Mouse (Mus musculus): ENCODE measurements around the gene Pde4b. TPM values are rescaled to one million over a fixed set of nuclear protein-coding genes. Genes with fewer than 3 reads are reported as not detected.

Gene Pde4b
- polyA plus RNA-seq, 1 experiment, result 2.7 TPM

DNA sequence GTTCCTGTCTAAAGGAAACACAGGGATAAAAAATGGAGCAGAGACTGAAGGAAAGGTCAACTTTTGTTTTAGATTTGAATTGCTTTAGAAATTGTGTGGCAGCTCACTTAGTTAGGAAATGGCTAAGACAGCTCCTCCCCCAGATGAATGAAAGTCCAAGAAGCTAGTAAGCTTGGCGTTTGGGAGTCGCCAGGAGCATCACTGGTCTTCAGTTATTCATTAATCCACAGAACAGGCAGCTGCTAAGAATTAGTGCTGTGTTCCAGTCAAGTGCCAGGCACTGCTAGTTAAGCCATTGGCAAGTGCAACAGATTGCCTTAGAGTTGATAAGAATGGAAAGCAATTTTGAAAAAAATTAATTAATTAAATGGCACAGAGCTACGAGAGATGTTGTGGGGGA is 390.8 kb downstream of the Pde4b start:
- Histone ChIP-seq H3K36me3 (ENCODE audit: control insufficient read depth, insufficient read depth) (no peaks in the 10 kb centered on the region), H3K79me2 (ENCODE audit: control insufficient read depth, insufficient read depth) (no peaks in the 10 kb centered on the region), H3K27me3 (ENCODE audit: control insufficient read depth, insufficient read depth, insufficient read length) (no peaks in the 10 kb centered on the region), H3ac (ENCODE audit: control insufficient read depth, insufficient read length, low read depth) (no peak overlapping the region), H3K4me3 (ENCODE audit: insufficient read depth, poor library complexity, severe bottlenecking) (no peak overlapping the region), H3K79me3 (ENCODE audit: low read depth) (no peaks in the 10 kb centered on the region)
- TF ChIP-seq MYOG (IDR thresholded peaks at IDR 0.05; ENCODE audit: control insufficient read depth, extremely low read depth, insufficient read length) (no peak), FOSL1 (IDR thresholded peaks at IDR 0.05; ENCODE audit: insufficient read depth, low read length, poor library complexity, severe bottlenecking) (no peak), USF1 (IDR thresholded peaks at IDR 0.05; ENCODE audit: low read depth) (no peak), CTCF (IDR thresholded peaks at IDR 0.05; ENCODE audit: control insufficient read depth, insufficient read depth, insufficient read length) (no peak), MAX (IDR thresholded peaks at IDR 0.05) (no peak), MYOD1 (IDR thresholded peaks at IDR 0.05; ENCODE audit: control insufficient read depth, insufficient read length, low read depth) (no peak), CEBPB (IDR thresholded peaks at IDR 0.05; ENCODE audit: low read depth) (no peak)

DNA sequence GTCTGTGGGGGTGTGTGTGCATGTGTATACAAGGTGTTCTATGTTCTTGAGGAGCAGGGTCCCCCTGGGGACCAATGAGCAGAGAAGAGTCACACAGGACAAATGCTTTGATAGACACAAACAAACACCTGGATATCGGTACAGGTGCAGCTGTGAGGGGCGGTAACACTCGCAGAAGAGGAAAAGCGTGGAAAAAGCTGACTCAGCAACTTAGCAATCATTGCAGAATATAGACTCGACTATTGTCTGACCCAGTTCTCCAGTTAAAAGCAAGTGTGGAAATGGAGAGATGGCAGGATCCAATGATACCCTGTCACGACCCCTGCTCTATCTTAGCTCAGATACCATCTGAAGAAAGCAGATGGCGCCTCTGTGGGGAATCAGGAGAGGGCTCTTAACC is 391.5 kb downstream of the Pde4b start:
- Histone ChIP-seq H3K79me3 (ENCODE audit: low read depth) (no peaks in the 10 kb centered on the region), H3K4me3 (ENCODE audit: insufficient read depth, poor library complexity, severe bottlenecking) (no peak overlapping the region), H3ac (ENCODE audit: control insufficient read depth, insufficient read length, low read depth) (no peak overlapping the region), H3K27me3 (ENCODE audit: control insufficient read depth, insufficient read depth, insufficient read length) (no peaks in the 10 kb centered on the region), H3K79me2 (ENCODE audit: control insufficient read depth, insufficient read depth) (no peaks in the 10 kb centered on the region), H3K36me3 (ENCODE audit: control insufficient read depth, insufficient read depth) (no peaks in the 10 kb centered on the region)
- TF ChIP-seq MAX (IDR thresholded peaks at IDR 0.05) (no peak), USF1 (IDR thresholded peaks at IDR 0.05; ENCODE audit: low read depth) (no peak), MYOG (IDR thresholded peaks at IDR 0.05; ENCODE audit: control insufficient read depth, extremely low read depth, insufficient read length) (no peak), MYOD1 (IDR thresholded peaks at IDR 0.05; ENCODE audit: control insufficient read depth, insufficient read length, low read depth) (no peak), CEBPB (IDR thresholded peaks at IDR 0.05; ENCODE audit: low read depth) (no peak), CTCF (IDR thresholded peaks at IDR 0.05; ENCODE audit: control insufficient read depth, insufficient read depth, insufficient read length) (no peak), FOSL1 (IDR thresholded peaks at IDR 0.05; ENCODE audit: insufficient read depth, low read length, poor library complexity, severe bottlenecking) (no peak)

DNA sequence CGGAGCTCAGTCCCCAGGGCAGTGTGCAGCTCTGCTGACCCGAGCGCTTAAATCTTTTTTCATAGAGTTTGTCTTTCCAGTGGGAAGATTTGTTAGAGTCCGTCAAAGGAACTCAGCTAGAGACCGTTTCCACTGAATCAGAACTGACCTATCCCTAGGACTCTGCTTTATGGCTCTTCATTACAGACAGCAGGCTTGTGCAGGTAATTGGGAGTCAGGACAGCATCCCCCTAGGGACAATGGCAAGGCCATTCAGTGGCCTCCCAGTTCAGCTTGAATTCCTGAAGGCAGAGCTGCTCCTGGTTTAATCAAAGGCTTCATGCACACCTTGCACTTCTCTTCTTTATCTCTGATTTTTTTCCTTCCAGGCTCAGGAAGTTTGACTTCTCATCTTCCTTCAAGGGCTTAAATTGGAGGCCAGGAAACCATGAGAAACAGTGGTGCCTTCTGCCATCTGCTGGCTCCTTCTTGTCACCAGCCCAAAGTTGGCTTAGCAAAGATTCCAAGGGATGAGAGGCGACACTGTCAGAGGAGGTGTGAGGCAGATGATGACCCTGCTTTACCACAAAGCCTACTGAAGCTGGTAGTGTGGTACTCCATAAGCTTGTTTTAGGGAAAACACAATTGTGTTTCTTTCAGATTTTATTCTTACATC is 393.6 kb downstream of the Pde4b start:
- no peak overlapping the region for H3K4me3 ChIP-seq (ENCODE audit: insufficient read depth, poor library complexity, severe bottlenecking)
- no peaks in the 10 kb centered on the region for H3K27me3 ChIP-seq (ENCODE audit: control insufficient read depth, insufficient read depth, insufficient read length)
- no peaks in the 10 kb centered on the region for H3K36me3 ChIP-seq (ENCODE audit: control insufficient read depth, insufficient read depth)
- no peak overlapping the region for H3ac ChIP-seq (ENCODE audit: control insufficient read depth, insufficient read length, low read depth)
- H3K79me3 ChIP-seq (ENCODE audit: low read depth), result no peaks in the 10 kb centered on the region
- no peak for TF ChIP-seq MYOG (IDR thresholded peaks at IDR 0.05; ENCODE audit: control insufficient read depth, extremely low read depth, insufficient read length)
- TF ChIP-seq USF1 (IDR thresholded peaks at IDR 0.05; ENCODE audit: low read depth), result no peak
- no peak for TF ChIP-seq CEBPB (IDR thresholded peaks at IDR 0.05; ENCODE audit: low read depth)
- TF ChIP-seq MAX (IDR thresholded peaks at IDR 0.05), result no peak
- TF ChIP-seq CTCF (IDR thresholded peaks at IDR 0.05; ENCODE audit: control insufficient read depth, insufficient read depth, insufficient read length), result peak; percentile 58
- no peaks in the 10 kb centered on the region for H3K79me2 ChIP-seq (ENCODE audit: control insufficient read depth, insufficient read depth)

DNA sequence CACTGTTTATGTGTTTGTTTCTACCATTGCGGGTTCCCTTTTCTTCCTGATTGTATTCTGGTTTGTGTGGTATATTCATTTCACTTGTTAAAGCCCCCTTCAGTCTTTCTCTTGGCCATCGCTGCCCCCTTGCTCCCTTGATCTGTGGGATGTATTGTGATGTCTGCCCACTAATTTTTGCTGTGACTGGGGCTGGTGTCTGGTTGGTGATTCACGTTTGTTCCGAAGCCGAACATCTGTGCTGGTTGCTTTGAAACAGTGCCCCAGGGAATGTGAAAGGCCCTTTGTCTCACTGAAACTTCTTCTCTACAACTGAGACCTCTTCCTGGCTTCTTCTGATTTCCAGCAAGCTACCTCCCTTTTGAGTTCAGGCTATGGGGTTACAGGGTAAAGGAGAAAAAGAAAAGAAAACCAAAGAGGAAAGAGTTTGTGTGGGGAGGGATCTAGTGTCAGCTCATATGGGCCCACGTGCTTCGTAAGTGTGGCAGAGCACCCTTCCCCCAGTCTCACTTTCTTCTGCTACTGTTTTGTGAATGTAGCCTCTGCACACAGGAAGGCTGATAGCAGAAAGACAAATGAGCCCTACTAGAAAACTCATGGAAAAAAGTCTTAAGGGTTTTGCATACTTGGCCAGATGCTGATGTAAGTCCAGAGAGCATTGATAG is 396.1 kb downstream of the Pde4b start:
- no peak overlapping the region for H3K4me3 ChIP-seq (ENCODE audit: insufficient read depth, poor library complexity, severe bottlenecking)
- H3K79me3 ChIP-seq (ENCODE audit: low read depth), result no peaks in the 10 kb centered on the region
- no peaks in the 10 kb centered on the region for H3K27me3 ChIP-seq (ENCODE audit: control insufficient read depth, insufficient read depth, insufficient read length)
- no peaks in the 10 kb centered on the region for H3K79me2 ChIP-seq (ENCODE audit: control insufficient read depth, insufficient read depth)
- TF ChIP-seq MAX (IDR thresholded peaks at IDR 0.05), result no peak
- TF ChIP-seq CEBPB (IDR thresholded peaks at IDR 0.05; ENCODE audit: low read depth), result no peak
- no peak for TF ChIP-seq MYOD1 (IDR thresholded peaks at IDR 0.05; ENCODE audit: control insufficient read depth, insufficient read length, low read depth)
- TF ChIP-seq FOSL1 (IDR thresholded peaks at IDR 0.05; ENCODE audit: insufficient read depth, low read length, poor library complexity, severe bottlenecking), result no peak
- TF ChIP-seq USF1 (IDR thresholded peaks at IDR 0.05; ENCODE audit: low read depth), result no peak
- TF ChIP-seq CTCF (IDR thresholded peaks at IDR 0.05; ENCODE audit: control insufficient read depth, insufficient read depth, insufficient read length), result no peak
- no peak for TF ChIP-seq MYOG (IDR thresholded peaks at IDR 0.05; ENCODE audit: control insufficient read depth, extremely low read depth, insufficient read length)
- H3K36me3 ChIP-seq (ENCODE audit: control insufficient read depth, insufficient read depth), result no peaks in the 10 kb centered on the region
- H3ac ChIP-seq (ENCODE audit: control insufficient read depth, insufficient read length, low read depth), result no peak overlapping the region

DNA sequence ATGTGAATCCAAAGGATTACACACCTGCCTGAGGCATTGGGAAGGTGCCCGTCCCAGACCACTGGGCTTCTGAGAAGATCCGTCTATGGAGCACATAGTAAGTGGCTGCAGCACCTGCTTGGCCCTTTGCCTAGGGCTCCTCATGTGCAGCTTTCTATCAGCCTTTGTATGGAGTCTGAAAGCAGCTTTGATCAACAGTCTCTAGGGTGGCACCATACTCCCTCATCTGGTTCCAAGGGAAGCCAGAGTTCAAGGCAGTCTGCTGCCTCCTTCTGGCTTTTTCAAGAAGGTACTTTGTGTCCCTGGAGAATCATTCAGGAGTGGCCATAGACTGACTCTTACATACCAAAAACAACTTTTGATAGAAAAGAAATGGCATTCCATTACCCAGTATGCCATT is 397.4 kb downstream of the Pde4b start:
- H3K79me3 ChIP-seq (ENCODE audit: low read depth), result no peaks in the 10 kb centered on the region
- no peak overlapping the region for H3K4me3 ChIP-seq (ENCODE audit: insufficient read depth, poor library complexity, severe bottlenecking)
- TF ChIP-seq CEBPB (IDR thresholded peaks at IDR 0.05; ENCODE audit: low read depth) (no peak), MYOD1 (IDR thresholded peaks at IDR 0.05; ENCODE audit: control insufficient read depth, insufficient read length, low read depth) (no peak), MYOG (IDR thresholded peaks at IDR 0.05; ENCODE audit: control insufficient read depth, extremely low read depth, insufficient read length) (no peak), FOSL1 (IDR thresholded peaks at IDR 0.05; ENCODE audit: insufficient read depth, low read length, poor library complexity, severe bottlenecking) (no peak), MAX (IDR thresholded peaks at IDR 0.05) (no peak), CTCF (IDR thresholded peaks at IDR 0.05; ENCODE audit: control insufficient read depth, insufficient read depth, insufficient read length) (no peak), USF1 (IDR thresholded peaks at IDR 0.05; ENCODE audit: low read depth) (no peak)
- no peak overlapping the region for H3ac ChIP-seq (ENCODE audit: control insufficient read depth, insufficient read length, low read depth)
- no peaks in the 10 kb centered on the region for H3K27me3 ChIP-seq (ENCODE audit: control insufficient read depth, insufficient read depth, insufficient read length)
- H3K79me2 ChIP-seq (ENCODE audit: control insufficient read depth, insufficient read depth), result no peaks in the 10 kb centered on the region
- no peaks in the 10 kb centered on the region for H3K36me3 ChIP-seq (ENCODE audit: control insufficient read depth, insufficient read depth)

Measured in C2C12 (cell line).